Mouse (Mus musculus) lung, adult 18-20 months (tissue): Measurements from ENCODE around the gene Zdhhc9.

ENCODE experiments used
- DNase-seq, 2 experiments: peaks; one replicate each; pipeline ENCODE4 v3.0.0; 2022; ENCODE audit warnings: mixed read lengths in 2 of 2

Gene Zdhhc9

DNA sequence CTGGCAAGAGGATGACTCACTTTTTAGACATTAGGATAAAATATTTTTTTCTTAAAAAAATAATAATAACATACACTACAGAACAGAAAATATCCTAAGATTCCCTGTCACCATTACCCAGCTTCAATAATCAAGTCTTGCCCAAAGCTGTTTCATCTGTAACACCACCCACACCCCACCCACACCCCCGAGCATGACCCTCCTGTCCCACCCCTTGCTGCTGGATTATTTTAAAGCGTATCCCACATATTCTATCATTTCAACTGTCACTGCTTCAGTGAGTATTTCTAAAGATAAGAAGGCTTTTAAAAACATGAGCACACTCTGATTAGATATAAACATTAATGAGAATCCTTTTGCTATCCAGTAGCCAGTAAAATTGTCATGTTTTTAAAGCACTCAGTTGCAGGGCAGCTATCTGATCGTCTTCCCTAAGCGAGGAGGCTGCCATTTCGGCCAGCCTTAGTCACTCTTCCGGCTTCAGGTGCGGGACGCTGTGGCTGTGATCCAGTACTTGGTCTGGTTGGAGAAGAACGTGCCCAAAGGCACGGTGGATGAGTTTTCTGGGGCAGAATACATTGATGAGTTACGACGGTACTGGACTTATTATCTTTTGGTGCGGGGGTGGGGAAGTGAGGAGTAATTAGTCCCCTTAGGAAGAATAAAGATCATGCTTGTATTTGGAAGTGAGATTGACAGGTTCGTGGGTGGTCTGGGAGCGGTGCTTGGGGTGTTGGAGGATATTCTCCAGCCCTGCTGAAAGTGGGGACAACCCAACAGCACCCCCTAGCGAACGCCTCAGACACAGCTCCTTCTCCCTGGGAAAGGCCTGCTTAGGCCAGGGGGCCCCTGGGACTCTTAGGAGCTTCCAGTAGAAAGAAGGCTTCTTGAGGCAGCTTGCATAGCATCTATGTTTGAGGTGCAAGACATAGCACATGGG, 84.3 kb downstream of the Zdhhc9 start:
- peak; percentile 40 to 68 for DNase-seq
